Mouse (Mus musculus) stomach, postnatal 0 days (tissue): ENCODE results near the gene Sipa1l1.

ENCODE experiments used
- CTCF ChIP-seq: IDR thresholded peaks from 2 replicates; pipeline ENCODE4 v1.5.1; 2016; ENCODE audit warnings: antibody characterized with exemption, low read depth, mild to moderate bottlenecking, moderate library complexity
- EP300 ChIP-seq: optimal IDR thresholded peaks from 2 replicates; pipeline ENCODE3; 2016; ENCODE audit warnings: antibody characterized with exemption

- TF ChIP-seq CTCF: no peak
- no peak for TF ChIP-seq EP300
Measured at GRCm38 (mm10) chr12:82473238-82473637, 304.1 kb downstream of the Sipa1l1 start.
